Mouse (Mus musculus) embryonic facial prominence, embryonic 13.5 days (tissue): ENCODE results near the gene Rbpms2. TPM values are rescaled to one million over a fixed set of nuclear protein-coding genes. Genes with fewer than 3 reads are reported as not detected.

Source experiments
- ATAC-seq: fragments of 200-750 bp; cut with Nextera tagmentation; 2 replicates; pipeline ENCODE4 v1.8.0; 2017; ENCODE audit warnings: low read depth; ENCODE audit not compliant: insufficient number of reproducible peaks, insufficient read depth, low FRiP score, low TSS enrichment
- H3K27ac ChIP-seq: fragments of 300-500 bp; sonication (generic); 2 replicates; pipeline ENCODE4 v1.5.1; 2015; ENCODE audit warnings: moderate library complexity, mild to moderate bottlenecking, inconsistent platforms
- H3K27me3 ChIP-seq: fragments of 300-500 bp; sonication (generic); 2 replicates; pipeline ENCODE4 v1.6.1; 2015; ENCODE audit warnings: mild to moderate bottlenecking, inconsistent platforms
- H3K36me3 ChIP-seq: fragments of 300-500 bp; sonication (generic); 2 replicates; pipeline ENCODE4 v1.6.1; 2015; ENCODE audit warnings: mild to moderate bottlenecking, inconsistent platforms
- H3K4me1 ChIP-seq: fragments of 300-500 bp; sonication (generic); 2 replicates; pipeline ENCODE4 v1.6.1; 2015; ENCODE audit warnings: inconsistent platforms
- H3K4me2 ChIP-seq: fragments of 300-500 bp; sonication (generic); 2 replicates; pipeline ENCODE4 v1.6.1; 2015; ENCODE audit warnings: moderate library complexity, mild to moderate bottlenecking, inconsistent platforms
- H3K4me3 ChIP-seq: fragments of 300-500 bp; sonication (generic); 2 replicates; pipeline ENCODE4 v1.5.1; 2015; ENCODE audit warnings: mild to moderate bottlenecking, inconsistent platforms
- H3K9ac ChIP-seq: fragments of 300-500 bp; sonication (generic); 2 replicates; pipeline ENCODE4 v1.6.1; 2015; ENCODE audit warnings: mild to moderate bottlenecking, inconsistent platforms
- H3K9me3 ChIP-seq: fragments of 300-500 bp; sonication (generic); 2 replicates; pipeline ENCODE4 v1.6.1; 2016; ENCODE audit warnings: inconsistent platforms
- WGBS: fragments of 180-500 bp; shearing (Covaris S2); methylation state at CpG from one replicate; pipeline ENCODE4 v1.1.7; 2015; ENCODE audit warnings: mixed read lengths; 5-methylcytosine and 5-hydroxymethylcytosine counted together
- polyA plus RNA-seq: library from polyadenylated mRNA; unstranded; fragments of >200 nt; fragmentation: Nextera tagmentation; extraction: Ambion mirVana; gene quantifications from 2 replicates; pipeline ENCODE4 v1.2.1, GENCODE M21; 2015

Gene Rbpms2
- polyA plus RNA-seq, 1 experiment from 2014 or later: 11.9 TPM

DNA sequence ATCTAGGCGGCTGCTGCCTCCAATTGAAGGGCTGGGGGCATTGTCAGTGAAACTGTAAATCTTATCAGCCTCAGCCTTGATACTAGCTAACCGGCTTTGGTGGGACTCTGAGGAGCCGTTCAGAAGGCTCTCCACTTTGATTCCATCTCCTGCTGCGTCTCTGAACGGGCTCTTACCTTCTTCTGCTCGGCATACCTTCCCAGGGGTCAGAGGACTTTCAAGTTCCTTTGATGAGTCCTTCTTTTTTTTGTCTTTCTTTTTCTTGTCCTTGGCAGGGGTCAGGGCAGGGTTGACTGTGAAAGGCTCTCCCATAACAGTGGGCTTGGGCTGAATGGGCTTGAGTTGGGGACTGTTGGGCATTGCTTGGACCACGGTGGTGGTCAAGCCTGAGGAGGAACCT is 73.8 kb downstream of the Rbpms2 start:
- no peaks in the 10 kb centered on the region for H3K9me3 ChIP-seq
- H3K4me3 ChIP-seq: no peak overlapping the region
- H3K9ac ChIP-seq: no peak overlapping the region
- no peak for ATAC-seq
- no peaks in the 10 kb centered on the region for H3K4me1 ChIP-seq
- H3K4me2 ChIP-seq: no peak overlapping the region
- no peak overlapping the region for H3K27ac ChIP-seq
- H3K27me3 ChIP-seq: no peaks in the 10 kb centered on the region
- peaks cover 69% of the 10 kb centered on the region for H3K36me3 ChIP-seq
- 88% methylated on average over 7 of the region's 7 CpGs for WGBS

DNA sequence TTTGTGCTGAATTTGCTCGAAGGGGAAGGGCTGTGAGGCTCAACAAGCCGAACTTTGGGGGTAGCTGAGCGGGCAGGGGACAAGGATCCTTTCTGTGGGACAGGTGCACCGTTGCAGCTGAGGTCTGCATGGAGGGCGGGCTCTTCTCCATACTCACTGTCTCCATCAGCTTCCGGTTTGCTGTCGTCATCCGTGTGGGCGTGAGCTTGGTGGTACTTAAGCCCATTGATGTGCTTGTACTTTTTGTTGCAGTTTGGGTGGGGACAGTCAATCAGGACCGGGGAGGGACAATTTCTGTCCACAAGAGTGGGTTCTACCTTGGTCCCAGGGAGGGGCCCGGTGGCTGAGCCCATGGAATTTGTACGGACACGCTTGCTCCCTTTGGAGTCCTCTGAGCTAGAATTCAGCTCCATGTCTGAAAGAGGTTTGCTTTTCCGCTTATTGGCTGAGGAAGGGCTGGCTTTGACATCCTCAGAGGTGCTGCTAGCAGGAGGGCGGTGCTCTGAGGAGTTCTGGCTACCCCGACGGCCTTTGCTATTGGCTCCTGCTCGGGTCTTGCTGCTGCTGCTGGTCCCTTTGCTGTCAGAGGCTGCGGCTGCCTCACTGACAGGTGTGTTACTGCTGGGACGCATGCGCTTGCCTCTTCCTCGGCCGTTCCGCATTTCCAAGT is 74.6 kb downstream of the Rbpms2 start:
- no peak overlapping the region for H3K4me2 ChIP-seq
- no peaks in the 10 kb centered on the region for H3K4me1 ChIP-seq
- H3K27ac ChIP-seq: no peak overlapping the region
- H3K27me3 ChIP-seq: no peaks in the 10 kb centered on the region
- H3K9me3 ChIP-seq: no peaks in the 10 kb centered on the region
- ATAC-seq: no peak
- no peak overlapping the region for H3K9ac ChIP-seq
- H3K4me3 ChIP-seq: no peak overlapping the region
- peaks cover 64% of the 10 kb centered on the region for H3K36me3 ChIP-seq
- 88% methylated on average over 24 of the region's 24 CpGs for WGBS

Other genes with a start within 250 kb of the Rbpms2 start
- gene Kbtbd13, start 238.0 kb upstream of the Rbpms2 start, polyA plus RNA-seq: 1.0 and 1.2 TPM in 2 replicates
- 8.7 and 9.0 TPM in 2 replicates for gene Rasl12, start 231.1 kb upstream of the Rbpms2 start, polyA plus RNA-seq
- gene Slc51b, start 206.7 kb upstream of the Rbpms2 start, polyA plus RNA-seq: 1.1 TPM in 1 of 2 replicates, not detected in the other
- 24.1 and 28.3 TPM in 2 replicates for gene Mtfmt, start 193.9 kb upstream of the Rbpms2 start, polyA plus RNA-seq
- 116 and 123 TPM in 2 replicates for gene Spg21, start 168.7 kb upstream of the Rbpms2 start, polyA plus RNA-seq
- not detected in 2 replicates for gene Ankdd1a, start 109.5 kb upstream of the Rbpms2 start, polyA plus RNA-seq
- gene Plekho2, start 49.6 kb upstream of the Rbpms2 start, polyA plus RNA-seq: 12.6 TPM in 2 replicates
- gene Pif1, start 42.5 kb upstream of the Rbpms2 start, polyA plus RNA-seq: 15.4 and 18.4 TPM in 2 replicates
- 295 and 315 TPM in 2 replicates for gene Oaz2, start 38.4 kb downstream of the Rbpms2 start, polyA plus RNA-seq
- 7.2 and 8.4 TPM in 2 replicates for gene Zfp609, start 197.9 kb downstream of the Rbpms2 start, polyA plus RNA-seq